Mouse (Mus musculus): ENCODE data around the gene Fbxl20. TPM values are rescaled to one million over a fixed set of nuclear protein-coding genes. Genes with fewer than 3 reads are reported as not detected.

Fbxl20 gene
- polyA plus RNA-seq (2012; rRNA removed), result 23.2 and 24.2 TPM in 2 replicates

GRCm38 (mm10) chr11:98149786-98150624, at the start of gene Fbxl20:
Gene Fbxl20, minus strand, starts transcription at chr11:98150403.

GRCm38 (mm10) chr11:98192901-98193805, 43.0 kb upstream of the Fbxl20 start, which contains the start of gene Med1:
Gene Med1, minus strand, starts transcription at chr11:98193293.

GRCm38 (mm10) chr11:98052989-98053834, 97.0 kb downstream of the Fbxl20 start, which contains the start of gene Stac2:
Gene Stac2, minus strand, starts transcription at chr11:98053462.

Other genes starting within 250 kb of the Fbxl20 start
- 1.9 and 2.0 TPM in 2 replicates for gene Plxdc1, start 164.0 kb downstream of the Fbxl20 start, polyA plus RNA-seq (2012; rRNA removed)
- gene Arl5c, start 154.2 kb downstream of the Fbxl20 start, polyA plus RNA-seq (2012; rRNA removed), result 2.5 and 2.6 TPM in 2 replicates
- 66.5 and 74.5 TPM in 2 replicates for gene Cacnb1, start 127.4 kb downstream of the Fbxl20 start, polyA plus RNA-seq (2012; rRNA removed)
- 1,228 and 1,257 TPM in 2 replicates for gene Rpl19, start 123.7 kb downstream of the Fbxl20 start, polyA plus RNA-seq (2012; rRNA removed)
- 3.4 and 5.6 TPM in 2 replicates for gene Stac2, start 96.9 kb downstream of the Fbxl20 start, polyA plus RNA-seq (2012; rRNA removed)
- gene Med1, start 42.9 kb upstream of the Fbxl20 start, polyA plus RNA-seq (2012; rRNA removed), result 28.4 and 28.8 TPM in 2 replicates
- 16.0 and 16.2 TPM in 2 replicates for gene Cdk12, start 52.7 kb upstream of the Fbxl20 start, polyA plus RNA-seq (2012; rRNA removed)
- gene Neurod2, start 179.2 kb upstream of the Fbxl20 start, polyA plus RNA-seq (2012; rRNA removed), result 66.9 and 87.9 TPM in 2 replicates
- 35.9 and 57.7 TPM in 2 replicates for gene Ppp1r1b, start 198.0 kb upstream of the Fbxl20 start, polyA plus RNA-seq (2012; rRNA removed)
- 57.5 and 63.6 TPM in 2 replicates for gene Stard3, start 208.0 kb upstream of the Fbxl20 start, polyA plus RNA-seq (2012; rRNA removed)
- 0.31 and 3.6 TPM in 2 replicates for gene Tcap, start 233.4 kb upstream of the Fbxl20 start, polyA plus RNA-seq (2012; rRNA removed)
- 1.5 and 1.6 TPM in 2 replicates for gene Pnmt, start 236.0 kb upstream of the Fbxl20 start, polyA plus RNA-seq (2012; rRNA removed)